ENCODE assay signal across 30 mouse cellular contexts in genomic region chr1:58080446-58080845, GRCm38 (mm10). TPM values are rescaled to one million over a fixed set of nuclear protein-coding genes. Genes with fewer than 3 reads are reported as not detected.
"Had no signal": no experiment of that assay in that cellular context is flagged by ENCODE, and none has a peak within 500 bp of the region (broad histone marks: within the 10 kb centered on the region; RNA-seq: fewer than 3 reads in every experiment).

No protein-coding gene starts in this region.

- ATAC-seq: hindbrain, embryonic 16.5 days; hindbrain, postnatal 0 days; inflammation-experienced regulatory T-cells, adult 6 months; intestine, embryonic 15.5 days; intestine, embryonic 16.5 days; intestine, postnatal 0 days had no signal

- H3K4me3 ChIP-seq: heart, embryonic 10.5 days; heart, embryonic 12.5 days; heart, embryonic 13.5 days; heart, embryonic 15.5 days; hindbrain, embryonic 10.5 days; hindbrain, embryonic 12.5 days; hindbrain, embryonic 13.5 days; hindbrain, embryonic 15.5 days; intestine, embryonic 15.5 days; kidney, embryonic 15.5 days; layer of hippocampus, adult 2 months had no signal

- H3K9ac ChIP-seq: heart, embryonic 12.5 days; heart, embryonic 13.5 days; heart, embryonic 15.5 days; hindbrain, embryonic 12.5 days; hindbrain, embryonic 13.5 days; hindbrain, embryonic 14.5 days; hindbrain, embryonic 15.5 days; intestine, embryonic 15.5 days; kidney, embryonic 15.5 days had no signal

- DNase-seq: heart, postnatal 14 days; heart, postnatal 36 days; kidney, adult 11 months; kidney, adult 18-20 months; kidney, postnatal 10 days; kidney, postnatal 14 days; kidney, postnatal 4 days; layer of hippocampus, adult 9-11 months; layer of hippocampus, postnatal 36 days had no signal

- H3K27me3 ChIP-seq: heart, embryonic 12.5 days; heart, embryonic 13.5 days; heart, embryonic 15.5 days; hindbrain, embryonic 12.5 days; hindbrain, embryonic 13.5 days; hindbrain, embryonic 15.5 days; intestine, embryonic 15.5 days; kidney, embryonic 15.5 days had no signal

- H3K4me1 ChIP-seq: heart, embryonic 12.5 days; heart, embryonic 13.5 days; heart, embryonic 15.5 days; hindbrain, embryonic 10.5 days; hindbrain, embryonic 12.5 days; hindbrain, embryonic 13.5 days; hindbrain, embryonic 15.5 days; intestine, embryonic 15.5 days; kidney, embryonic 15.5 days had no signal

- H3K4me2 ChIP-seq: heart, embryonic 12.5 days; heart, embryonic 13.5 days; heart, embryonic 15.5 days; hindbrain, embryonic 12.5 days; hindbrain, embryonic 13.5 days; hindbrain, embryonic 14.5 days; hindbrain, embryonic 15.5 days; intestine, embryonic 15.5 days; kidney, embryonic 15.5 days had no signal

- H3K9me3 ChIP-seq: heart, embryonic 10.5 days; heart, embryonic 12.5 days; heart, embryonic 13.5 days; heart, embryonic 15.5 days; hindbrain, embryonic 10.5 days; hindbrain, embryonic 12.5 days; hindbrain, embryonic 13.5 days; hindbrain, embryonic 15.5 days; intestine, embryonic 15.5 days; kidney, embryonic 15.5 days had no signal

- H3K27ac ChIP-seq: heart, embryonic 10.5 days; heart, embryonic 13.5 days; heart, embryonic 15.5 days; hindbrain, embryonic 10.5 days; hindbrain, embryonic 12.5 days; hindbrain, embryonic 13.5 days; hindbrain, embryonic 14.5 days; hindbrain, embryonic 15.5 days; hindbrain, postnatal 0 days; intestine, embryonic 15.5 days; kidney, embryonic 15.5 days; kidney, postnatal 0 days; layer of hippocampus, adult 2 months had no signal

- H3K36me3 ChIP-seq: heart, embryonic 10.5 days; heart, embryonic 12.5 days; heart, embryonic 13.5 days; heart, embryonic 15.5 days; hindbrain, embryonic 10.5 days; hindbrain, embryonic 12.5 days; hindbrain, embryonic 13.5 days; hindbrain, embryonic 15.5 days; intestine, embryonic 15.5 days; kidney, embryonic 15.5 days had no signal

RNA-seq across cellular contexts. Expression of gene Aox3, which starts 32.5 kb away (rescaled TPM):
- total RNA-seq: hematopoietic stem cell, adult 5-6 weeks had no signal
- polyA plus RNA-seq: heart, embryonic 10.5 days; heart, embryonic 12.5 days; hindbrain, embryonic 11.5 days; hindbrain, embryonic 12.5 days; inflammation-experienced regulatory T-cells, adult 6 months; large intestine, adult 2 months had no signal

RNA-seq across cellular contexts. Expression of gene Aox1, which starts 50.7 kb away (rescaled TPM):
- total RNA-seq: hematopoietic stem cell, adult 5-6 weeks had no signal
- polyA plus RNA-seq: inflammation-experienced regulatory T-cells, adult 6 months had no signal
